Mouse (Mus musculus): ENCODE data around the gene Nsun6. TPM values are rescaled to one million over a fixed set of nuclear protein-coding genes. Genes with fewer than 3 reads are reported as not detected.

Nsun6 gene
- total RNA-seq (2022) = 1 to 10 TPM; 8.1 to 9.7 (median 9.0) TPM

DNA sequence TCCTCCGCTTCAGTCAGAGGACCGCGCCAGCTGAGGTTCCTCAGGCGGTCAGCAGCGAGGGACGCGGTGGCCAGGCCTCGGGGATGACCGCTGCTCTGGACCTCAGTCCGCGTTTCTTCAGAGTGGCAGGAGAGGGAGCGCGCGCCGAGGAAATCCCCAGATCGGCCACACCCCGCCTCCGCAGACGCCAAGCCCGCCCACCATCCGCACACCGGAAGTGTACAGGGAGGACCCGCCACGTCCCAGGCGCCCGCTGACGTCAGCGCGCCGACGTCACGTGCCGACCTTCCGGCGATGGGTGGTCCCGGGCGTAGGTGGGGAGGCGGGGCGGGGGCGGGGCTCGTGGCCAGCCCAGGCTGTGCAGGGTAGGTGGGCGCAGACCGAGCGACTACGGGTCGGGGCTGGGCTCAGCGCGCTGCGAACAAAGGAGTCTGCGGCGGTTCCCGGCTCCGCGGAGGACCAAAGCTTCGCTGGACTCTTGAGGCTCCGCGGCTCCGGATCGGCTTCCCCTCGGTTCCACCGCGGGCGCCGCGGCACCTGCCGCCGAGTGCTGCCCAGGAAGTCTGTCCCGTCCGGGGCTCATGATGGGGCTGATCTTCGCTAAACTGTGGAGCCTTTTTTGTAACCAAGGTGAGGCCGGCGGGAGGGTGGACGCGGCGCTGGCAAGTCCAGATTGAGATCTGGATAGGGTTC, at the start of gene Nsun6:
Nsun6 (minus strand) TSS at position 125 of the 693 bp plus-strand sequence.
- DNase-seq (ENCODE audit: low spot score in 2 of 2) = peak; percentile 91 to 93

DNA sequence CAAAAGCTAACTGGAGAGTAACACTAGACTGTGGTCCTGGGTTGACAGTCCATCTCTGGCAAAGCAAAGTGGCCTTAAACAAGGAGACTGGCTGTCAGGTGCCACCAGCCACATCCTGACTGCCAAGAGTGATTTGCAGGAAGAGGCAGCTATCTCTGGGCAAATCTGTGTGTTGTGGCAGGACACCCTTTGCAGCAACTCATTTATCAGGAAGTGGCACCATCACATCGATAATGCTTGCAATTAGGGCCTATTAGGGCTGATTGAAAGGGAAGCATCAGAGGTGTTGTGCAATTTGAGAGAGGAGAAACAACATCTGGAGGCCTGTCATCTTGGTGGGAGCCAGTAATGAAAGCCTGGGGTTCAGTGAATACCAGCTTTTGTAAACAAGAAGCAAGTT, 49.5 kb upstream of the Nsun6 start:
- no peak for DNase-seq (ENCODE audit: low spot score in 2 of 2)

DNA sequence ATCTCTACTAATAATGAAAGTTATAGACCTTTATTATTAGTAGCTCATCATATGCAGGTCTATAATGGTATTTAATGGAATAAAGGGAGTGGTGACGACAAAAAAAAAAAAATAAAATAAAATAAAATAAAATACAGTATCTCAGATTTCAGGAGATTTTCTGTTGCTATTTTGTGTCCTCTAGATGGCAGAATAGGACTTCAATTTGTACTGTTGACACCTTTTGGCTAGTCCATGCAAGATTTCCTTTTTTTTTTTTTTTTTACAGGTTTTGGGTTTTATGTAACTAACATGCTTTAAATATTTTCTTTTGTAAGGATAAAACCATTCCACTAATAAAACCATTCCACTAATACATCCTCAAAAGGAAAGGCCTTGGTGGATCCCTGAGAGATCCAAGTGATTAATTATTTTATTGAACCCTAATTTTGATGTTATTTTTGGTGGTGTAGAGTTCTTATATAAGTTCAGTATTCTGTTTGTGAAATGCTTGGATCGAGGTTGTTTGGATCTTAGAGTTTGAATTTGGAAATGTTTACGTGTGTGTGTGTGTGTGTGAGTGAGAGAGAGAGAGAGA, 41.7 kb upstream of the Nsun6 start:
- no peak for DNase-seq (ENCODE audit: low spot score in 2 of 2)

DNA sequence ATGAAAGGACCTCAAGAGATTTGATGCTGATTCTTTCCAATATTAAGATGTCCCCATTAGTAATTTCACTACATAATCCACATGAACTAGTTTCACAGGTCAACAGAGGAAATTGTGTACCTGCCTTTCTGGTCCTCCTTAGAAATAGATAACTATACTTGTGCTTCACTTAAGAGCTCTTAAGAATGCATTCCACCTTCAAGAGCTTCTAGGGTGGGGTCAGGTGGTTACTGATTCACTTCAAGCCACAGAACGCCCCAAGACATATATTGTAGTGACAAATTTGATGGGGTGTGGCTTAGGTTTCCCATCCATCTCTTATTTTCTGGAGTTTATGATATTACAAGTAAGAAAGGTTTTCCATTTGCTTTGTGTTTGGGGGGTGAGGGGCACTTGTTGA, 32.4 kb upstream of the Nsun6 start:
- no peak for DNase-seq (ENCODE audit: low spot score in 2 of 2)

DNA sequence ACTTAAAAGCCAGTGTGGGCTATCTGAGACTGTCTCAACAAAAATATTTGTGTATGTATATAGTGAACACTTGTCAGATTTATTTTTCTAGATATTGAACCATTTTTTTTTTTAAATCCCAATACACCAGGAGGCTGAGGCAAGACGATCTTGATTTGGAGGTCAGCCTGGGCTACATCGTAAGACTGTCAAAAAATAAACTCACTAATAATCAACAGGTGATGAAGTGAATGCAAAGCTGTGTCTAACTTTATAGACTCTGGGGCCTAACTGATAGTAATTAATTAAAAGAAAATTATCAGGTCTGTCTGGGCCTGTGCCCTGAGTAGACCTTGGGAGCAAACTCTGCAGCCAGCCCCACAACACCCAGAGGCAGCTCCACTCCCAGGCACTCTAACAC, 28.8 kb upstream of the Nsun6 start:
- DNase-seq (ENCODE audit: low spot score in 2 of 2) = no peak

DNA sequence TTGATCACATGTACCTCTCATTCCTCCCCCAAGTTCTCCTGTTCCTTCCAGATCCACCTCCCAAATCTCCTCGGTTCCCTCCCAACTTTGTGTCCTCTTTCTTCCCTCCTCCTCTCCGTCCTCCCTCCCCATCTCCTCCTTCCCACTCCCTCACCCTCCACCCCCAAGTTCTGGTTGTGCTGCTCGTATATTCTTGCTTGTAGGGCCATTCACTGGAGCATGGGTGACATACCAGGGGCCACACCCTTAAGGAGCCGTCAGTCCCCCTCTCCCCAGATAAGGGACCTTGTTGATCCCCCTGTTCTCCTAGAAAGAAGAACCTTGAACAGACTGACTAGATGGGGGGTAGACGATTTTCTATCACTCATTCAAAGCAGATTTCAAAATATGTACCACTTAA, 12.2 kb upstream of the Nsun6 start:
- no peak for DNase-seq (ENCODE audit: low spot score in 2 of 2)

DNA sequence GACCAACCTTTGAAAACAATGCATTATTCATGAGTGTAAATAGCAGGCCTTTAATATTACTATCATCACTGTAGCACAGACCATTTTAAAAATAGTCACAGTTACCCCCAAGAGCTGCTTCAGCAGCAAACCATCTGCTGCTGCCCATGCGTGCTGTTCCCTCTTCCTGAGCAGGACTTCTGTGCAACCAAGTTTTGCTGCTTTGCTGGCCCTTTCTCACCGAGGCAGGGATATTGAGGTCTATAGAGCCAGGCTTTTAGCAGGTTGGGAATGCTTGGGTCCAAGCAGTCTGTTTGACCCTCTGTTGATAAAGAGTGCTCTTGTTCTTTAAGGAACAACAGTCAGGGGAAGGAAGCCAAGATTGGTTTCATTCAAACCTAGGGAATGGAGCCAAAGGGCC, 10.6 kb upstream of the Nsun6 start:
- DNase-seq (ENCODE audit: low spot score in 2 of 2) = peak in 1 of 2 experiments; percentile 23

DNA sequence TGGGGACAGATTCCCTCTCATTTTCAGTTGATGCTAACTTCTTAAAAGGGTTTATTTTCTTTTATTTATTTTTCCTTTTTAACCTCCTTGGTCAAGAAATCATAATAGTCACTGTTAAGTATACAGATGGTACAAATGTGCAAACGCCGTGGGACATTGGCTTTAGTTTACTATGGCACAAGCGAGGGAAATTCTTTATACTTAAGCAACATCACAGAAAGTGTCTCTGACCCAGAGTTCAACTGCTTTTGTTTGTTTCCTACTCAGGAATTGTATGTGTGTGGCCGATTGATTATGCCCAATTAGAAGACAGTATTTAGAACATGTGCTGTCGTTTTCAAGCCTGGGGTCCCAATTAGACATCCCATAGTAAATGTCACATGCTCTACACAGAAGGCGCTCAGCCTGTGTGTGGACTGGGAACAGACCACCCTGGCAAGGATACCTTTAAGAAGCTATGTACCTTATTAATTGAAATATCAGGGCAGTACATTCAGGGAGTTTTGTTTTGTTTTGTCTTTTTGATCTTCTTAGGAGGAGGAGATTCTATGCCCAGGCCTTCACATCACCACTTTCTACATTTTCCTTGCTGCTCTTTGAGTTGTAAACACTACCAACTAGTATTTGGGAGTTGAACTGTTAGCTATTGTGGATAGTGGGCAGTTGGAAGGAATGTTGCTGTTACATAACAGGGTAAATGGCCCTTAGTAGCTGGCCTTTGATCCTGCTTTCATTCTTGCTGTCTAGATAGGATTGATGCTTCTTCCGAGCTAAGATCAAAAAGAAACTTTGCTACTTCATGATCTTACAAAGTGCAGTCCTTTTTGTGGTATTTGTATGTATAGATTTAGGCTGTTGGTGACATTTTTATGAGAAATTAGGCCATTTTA, 9.8 kb upstream of the Nsun6 start:
- no peak for DNase-seq (ENCODE audit: low spot score in 2 of 2)

DNA sequence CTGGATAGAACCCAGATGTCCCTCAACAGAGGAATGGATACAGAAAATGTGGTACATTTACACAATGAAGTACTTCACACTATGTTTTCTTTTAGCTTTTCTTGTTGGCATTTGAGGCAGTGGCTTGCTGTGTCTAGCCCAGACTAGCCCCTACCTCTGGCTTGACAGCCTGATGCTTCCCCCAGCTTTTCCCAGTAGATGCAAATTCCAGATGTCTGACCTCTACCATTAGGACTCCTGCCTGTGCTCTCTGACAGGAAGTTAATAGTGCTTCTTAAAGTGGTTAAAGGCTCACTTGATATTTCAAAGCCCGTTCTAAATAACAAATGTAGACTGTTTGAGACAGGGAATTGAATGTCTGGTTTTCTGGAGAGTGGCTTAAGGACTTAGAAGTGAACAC, 8.9 kb upstream of the Nsun6 start:
- DNase-seq (ENCODE audit: low spot score in 2 of 2) = no peak

DNA sequence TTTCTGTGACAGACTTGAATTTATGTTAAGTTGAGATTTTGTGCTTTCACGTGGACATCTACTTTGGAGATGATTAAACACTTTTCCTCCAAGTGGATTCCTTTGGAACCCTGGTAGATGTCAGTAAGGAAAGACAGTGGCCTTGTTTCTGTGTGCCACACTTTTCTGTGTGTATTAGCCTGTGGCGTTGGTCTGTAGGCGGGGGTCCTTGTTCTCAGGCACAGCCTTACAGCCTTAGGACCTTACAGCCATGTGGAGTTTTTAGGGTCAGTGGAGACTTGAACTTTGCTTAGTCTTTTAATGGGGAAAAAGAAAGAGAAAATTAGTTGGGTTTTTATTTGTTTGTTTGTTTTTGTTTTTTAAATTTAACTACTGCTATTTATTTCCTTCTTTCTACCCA, 6.0 kb upstream of the Nsun6 start:
- DNase-seq (ENCODE audit: low spot score in 2 of 2) = no peak

DNA sequence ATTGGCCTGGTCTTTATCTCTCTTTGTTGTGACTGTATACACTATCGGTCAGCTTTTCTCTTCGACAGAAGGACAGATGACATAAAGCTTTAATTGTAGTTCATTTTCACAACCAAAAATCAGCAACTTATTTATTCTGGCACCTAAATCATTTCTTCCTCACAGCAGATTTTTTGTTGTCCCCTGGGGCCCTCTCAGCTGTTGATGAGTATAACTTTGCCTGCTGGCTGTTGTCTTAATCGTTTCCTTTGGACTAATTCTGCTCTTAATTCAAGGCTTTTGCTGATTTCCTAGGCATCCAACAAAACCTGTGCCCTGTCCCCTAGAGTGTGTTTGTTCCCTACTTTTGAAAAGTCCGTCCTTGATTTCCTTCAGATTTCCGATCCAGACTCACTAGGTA, 3.4 kb upstream of the Nsun6 start:
- no peak for DNase-seq (ENCODE audit: low spot score in 2 of 2)

DNA sequence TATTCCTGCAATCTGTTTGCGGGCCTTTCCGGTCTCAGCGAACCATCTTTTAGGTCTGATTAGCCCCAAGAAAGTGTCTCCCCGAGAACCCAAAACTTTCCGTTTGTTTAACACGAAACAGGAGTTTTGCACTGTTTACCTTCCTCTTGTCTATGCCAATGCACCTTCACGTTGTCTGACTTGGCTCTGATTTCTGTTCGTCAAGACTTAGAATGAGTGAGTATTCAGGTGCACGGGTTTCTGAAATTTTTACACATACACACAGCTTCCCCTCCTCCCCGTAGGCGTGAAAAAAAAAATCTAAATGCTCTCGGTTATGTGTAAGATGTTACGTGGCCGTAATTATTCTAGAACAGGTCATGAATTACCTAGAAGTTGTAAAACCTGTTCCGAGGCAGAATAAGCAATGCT, 877 bp upstream of the Nsun6 start:
- DNase-seq (ENCODE audit: low spot score in 2 of 2) = no peak

DNA sequence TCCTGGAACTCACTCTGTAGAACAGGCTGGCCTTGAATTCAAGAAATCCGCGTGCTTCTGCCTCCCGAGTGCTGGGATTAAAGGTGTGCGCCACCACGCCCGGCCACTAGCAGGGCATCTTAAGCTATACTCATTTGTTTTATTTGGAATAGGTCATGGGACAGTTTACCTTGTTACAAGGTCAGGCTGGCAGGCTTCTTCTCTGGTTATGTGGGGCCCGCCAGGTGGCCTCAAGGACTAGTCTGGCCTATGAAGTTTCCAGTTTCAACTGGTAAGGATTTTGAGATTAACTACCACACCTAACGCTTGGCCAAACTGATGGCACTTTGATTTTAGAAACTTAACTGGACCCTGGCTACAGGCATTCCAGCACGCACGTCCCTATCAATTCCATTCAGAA, 373 bp downstream of the Nsun6 start:
- no peak for DNase-seq (ENCODE audit: low spot score in 2 of 2)

DNA sequence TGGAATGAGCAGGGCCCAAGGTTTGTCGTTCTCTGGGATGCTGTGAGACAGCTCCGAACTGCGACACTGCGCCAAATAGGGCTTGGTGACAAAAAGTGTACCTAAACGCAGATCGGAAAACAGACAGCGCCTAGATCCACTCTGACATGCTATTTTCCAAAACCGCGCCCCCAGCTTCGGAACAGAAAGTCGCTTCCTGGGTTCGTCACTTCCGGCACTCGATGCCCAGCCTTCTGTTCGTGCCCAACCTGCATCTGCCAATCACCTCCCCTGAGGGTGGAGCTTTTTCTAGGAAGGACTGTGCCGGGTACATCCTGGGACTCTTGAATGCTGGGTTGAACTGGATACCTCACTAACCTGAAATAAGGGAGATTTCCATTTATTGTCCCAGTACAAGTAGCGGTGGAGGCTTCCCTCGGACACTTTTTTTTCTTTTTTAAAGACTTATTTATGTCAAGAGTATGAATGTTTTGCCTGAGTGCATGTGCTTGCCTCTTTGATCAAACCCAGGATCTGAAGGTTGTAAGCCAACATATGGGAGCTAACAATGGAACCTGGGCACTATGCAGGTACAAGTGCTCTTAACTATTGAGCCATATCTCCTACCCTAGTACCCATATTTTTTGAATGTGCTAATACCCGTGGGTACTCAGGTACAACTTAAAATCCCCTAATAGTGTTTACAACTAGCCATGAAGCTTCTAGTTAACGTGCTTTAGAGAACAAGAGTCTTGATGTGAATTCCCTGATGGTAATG, 5.6 kb downstream of the Nsun6 start, which contains the start of gene Arl5b:
Arl5b (plus strand) TSS at position 279 of the 757 bp plus-strand sequence.
- DNase-seq (ENCODE audit: low spot score in 2 of 2) = peak; percentile 94 to 95

DNA sequence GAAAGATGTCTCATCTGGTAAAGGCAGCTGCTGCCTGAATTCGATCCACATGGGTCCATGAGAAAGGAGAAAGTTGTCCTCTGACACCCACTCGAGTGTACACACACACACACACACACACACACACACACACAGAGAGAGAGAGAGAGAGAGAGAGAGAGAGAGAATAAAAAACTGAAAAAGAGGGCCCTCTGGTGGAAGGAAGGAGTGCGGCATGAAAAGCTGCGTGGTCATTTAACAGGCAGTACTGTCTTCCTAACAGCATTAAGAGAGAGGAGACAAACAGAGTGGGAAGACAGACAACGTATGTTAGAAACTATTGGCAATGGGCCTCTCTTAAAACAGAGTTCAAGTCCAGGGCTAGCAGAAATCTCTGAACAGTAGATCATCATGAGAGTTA, 14.5 kb downstream of the Nsun6 start:
- DNase-seq (ENCODE audit: low spot score in 2 of 2) = no peak

DNA sequence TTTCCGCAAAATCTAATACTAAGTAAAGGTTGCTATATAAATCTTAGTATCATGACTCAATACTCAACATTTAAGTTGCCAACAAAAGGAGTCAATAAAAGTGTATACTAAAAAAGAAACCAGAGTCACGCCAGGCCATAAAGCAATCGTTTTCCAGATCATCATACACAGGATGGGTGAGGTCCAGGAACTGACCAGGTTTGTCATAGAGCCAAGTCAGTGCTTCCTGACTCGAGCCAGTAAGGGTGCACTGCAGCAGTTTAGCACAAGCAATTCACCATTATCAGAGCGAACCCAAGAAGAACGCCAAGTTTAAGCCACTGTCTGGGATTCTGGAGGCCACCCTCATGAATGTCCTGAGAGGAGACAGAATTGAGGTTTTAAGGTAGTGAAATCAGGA, 16.2 kb downstream of the Nsun6 start:
- no peak for DNase-seq (ENCODE audit: low spot score in 2 of 2)

DNA sequence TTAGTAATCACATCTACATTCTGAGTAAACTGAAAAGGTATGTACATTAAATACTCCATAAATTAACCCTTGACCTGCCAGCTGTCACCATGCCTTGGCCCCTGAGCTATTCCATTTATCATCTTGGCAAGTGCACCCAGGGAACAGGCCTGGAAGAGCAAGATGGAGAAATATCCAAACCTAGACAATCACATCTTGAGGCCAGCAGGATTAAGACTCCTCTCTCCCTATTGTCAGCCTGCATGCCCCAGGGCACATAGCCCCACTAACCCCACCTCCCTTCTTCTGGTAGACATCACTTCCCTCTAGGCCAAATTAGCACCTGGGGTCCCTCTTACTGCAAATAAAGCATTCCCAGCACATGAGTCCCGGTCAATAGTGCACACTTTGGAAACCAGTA, 27.1 kb downstream of the Nsun6 start:
- no peak for DNase-seq (ENCODE audit: low spot score in 2 of 2)

DNA sequence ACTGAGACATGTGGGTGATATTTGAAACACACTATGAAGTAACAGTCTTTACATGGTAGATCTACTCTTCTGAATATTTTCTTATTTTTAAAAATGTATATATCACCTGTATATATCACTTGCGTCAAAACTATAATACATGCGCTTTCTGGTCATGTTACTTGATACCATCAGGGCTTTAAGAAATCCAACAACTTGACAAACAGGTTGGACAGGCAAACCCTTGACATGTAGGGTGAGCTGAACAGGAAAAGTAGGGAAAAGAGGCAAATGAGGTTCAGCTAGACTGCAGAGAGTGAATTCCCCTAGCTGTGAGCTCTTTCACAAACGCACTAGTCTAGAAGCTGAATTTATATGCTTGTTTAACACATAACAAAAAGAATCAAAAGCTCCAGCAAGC, 28.1 kb downstream of the Nsun6 start:
- no peak for DNase-seq (ENCODE audit: low spot score in 2 of 2)

DNA sequence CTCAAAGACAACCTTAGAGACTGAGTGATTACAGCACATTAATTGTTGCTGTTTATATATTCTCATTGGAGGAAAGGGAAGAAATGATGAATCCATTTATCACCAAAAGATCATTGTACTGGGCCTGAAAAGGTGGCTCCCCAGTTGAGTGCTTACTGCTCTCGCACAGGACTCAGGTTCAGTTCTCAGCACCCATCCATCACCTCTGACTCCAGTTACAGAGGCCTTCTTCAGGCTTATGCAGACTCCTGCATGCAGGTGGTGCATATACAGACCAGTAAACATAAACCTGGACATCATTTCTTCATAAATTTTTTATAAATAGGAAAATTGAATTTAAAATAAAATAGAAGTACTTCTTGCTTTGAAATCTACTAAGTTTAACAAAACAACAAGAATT, 46.8 kb downstream of the Nsun6 start:
- no peak for DNase-seq (ENCODE audit: low spot score in 2 of 2)

DNA sequence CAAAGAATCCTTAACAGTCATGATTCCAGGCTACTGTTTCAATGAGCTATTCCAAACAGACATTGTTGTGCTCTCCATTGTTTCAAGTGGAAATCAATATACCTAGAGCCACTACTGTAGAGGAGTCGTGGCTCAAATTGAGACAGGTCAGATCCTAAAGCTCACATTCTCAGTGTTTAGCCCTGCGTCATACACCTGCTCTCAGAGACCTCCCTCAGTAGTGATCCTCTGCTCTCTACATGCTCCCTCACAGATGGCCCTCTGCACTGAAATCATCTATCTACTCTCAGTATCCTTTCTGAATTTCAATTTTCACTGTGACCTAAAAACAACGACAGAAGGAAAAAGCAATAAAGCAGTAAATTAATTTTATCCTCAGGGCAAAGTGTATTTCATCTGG, 47.3 kb downstream of the Nsun6 start:
- no peak for DNase-seq (ENCODE audit: low spot score in 2 of 2)

DNA sequence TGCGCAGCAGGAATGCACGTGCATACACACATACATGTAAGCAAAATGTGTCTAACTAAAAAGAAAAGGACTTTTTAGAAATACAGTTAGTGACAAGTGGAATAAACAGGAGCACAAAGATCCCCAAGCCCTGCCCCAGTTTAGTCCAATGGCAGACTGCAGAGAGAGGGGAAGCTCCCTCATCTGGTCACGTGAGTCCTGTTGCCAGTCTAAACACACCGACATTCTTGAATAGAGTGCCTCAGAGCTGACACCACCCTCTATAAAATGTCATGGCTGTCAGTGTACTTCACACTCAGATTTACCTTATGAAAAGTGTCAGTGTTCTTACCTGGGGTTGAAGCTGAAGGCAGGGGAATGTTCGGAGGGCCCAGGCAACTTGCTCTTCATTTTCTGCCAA, 57.0 kb downstream of the Nsun6 start:
- DNase-seq (ENCODE audit: low spot score in 2 of 2) = no peak

DNA sequence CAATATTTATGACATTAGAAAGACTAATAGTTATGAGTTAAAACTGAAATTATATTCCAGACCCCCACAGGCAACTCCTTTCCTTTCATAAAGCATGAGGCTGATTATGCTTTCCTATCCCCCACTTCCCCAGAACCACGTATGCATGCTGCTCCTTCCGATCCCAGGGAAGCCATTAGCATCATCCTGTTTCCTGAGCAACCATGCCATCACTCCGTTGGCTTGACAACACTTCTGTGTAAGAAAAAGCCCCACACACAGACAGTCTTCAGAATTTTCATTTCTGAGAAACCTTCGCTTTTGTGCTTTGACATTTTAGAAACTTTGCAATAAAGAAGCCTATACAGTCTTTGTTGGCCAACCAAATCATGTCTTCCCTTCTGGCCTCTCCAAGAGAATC, 58.8 kb downstream of the Nsun6 start:
- DNase-seq (ENCODE audit: low spot score in 2 of 2) = no peak

All from layer of hippocampus, adult 8-10 months (tissue).